Mouse (Mus musculus) heart, embryonic 11.5 days (tissue): ENCODE measurements at regions not wholly inside any gene's neighbourhood (a gene's known extent, or its start where the extent isn't known, plus 50 kb on each side); places are given as distances from the start of the nearest gene placed in this dataset.

ENCODE experiments used
- ATAC-seq: fragments of 200-750 bp; cut with Nextera tagmentation; replicated peaks from 2 replicates; pipeline ENCODE4 v1.8.0; 2017; ENCODE audit warnings: moderate library complexity; ENCODE audit not compliant: insufficient number of reproducible peaks, low FRiP score, low TSS enrichment
- H3K27ac ChIP-seq: fragments of 300-500 bp; sonication (generic); 2 replicates; pipeline ENCODE4 v1.5.1; 2014; ENCODE audit warnings: mild to moderate bottlenecking, low read depth, low read length
- H3K27me3 ChIP-seq: fragments of 300-500 bp; sonication (generic); 2 replicates; pipeline ENCODE4 v1.6.1; 2014; ENCODE audit warnings: mild to moderate bottlenecking, low read length, mixed read lengths; ENCODE audit not compliant: control insufficient read depth, insufficient read depth
- H3K36me3 ChIP-seq: fragments of 300-500 bp; sonication (generic); 2 replicates; pipeline ENCODE4 v1.6.1; 2014; ENCODE audit warnings: mild to moderate bottlenecking, low read length, moderate library complexity, mixed read lengths; ENCODE audit not compliant: control insufficient read depth, insufficient read depth
- H3K4me1 ChIP-seq: fragments of 300-500 bp; sonication (generic); 2 replicates; pipeline ENCODE4 v1.6.1; 2014; ENCODE audit warnings: low read length; ENCODE audit not compliant: control insufficient read depth, insufficient read depth
- H3K4me2 ChIP-seq: fragments of 300-500 bp; sonication (generic); 2 replicates; pipeline ENCODE4 v1.6.1; 2014; ENCODE audit warnings: mild to moderate bottlenecking, moderate library complexity
- H3K4me3 ChIP-seq: fragments of 300-500 bp; sonication (generic); 2 replicates; pipeline ENCODE4 v1.5.1; 2014; ENCODE audit warnings: low read depth, low read length
- H3K9ac ChIP-seq: fragments of 300-500 bp; sonication (generic); 2 replicates; pipeline ENCODE4 v1.6.1; 2014; ENCODE audit warnings: mild to moderate bottlenecking, low read depth, low read length, moderate library complexity
- H3K9me3 ChIP-seq: fragments of 300-500 bp; sonication (generic); replicated peaks from 2 replicates; pipeline ENCODE4 v1.6.1; 2016; ENCODE audit warnings: low read length; ENCODE audit not compliant: control insufficient read depth
- WGBS: fragments of 180-500 bp; shearing (Covaris S2); extraction: QIAGEN DNeasy Blood & Tissue Kit; methylation state at CpG from one replicate; pipeline ENCODE4 v1.1.7; 2014; ENCODE audit not compliant: insufficient replicate concordance; 5-methylcytosine and 5-hydroxymethylcytosine counted together

GRCm38 (mm10) chr2:50554031-50554430, 257.4 kb upstream of the Mmadhc start:
- ATAC-seq = no peak
- no peak overlapping the region for H3K4me2 ChIP-seq
- no peaks in the 10 kb centered on the region for H3K9me3 ChIP-seq
- no peaks in the 10 kb centered on the region for H3K36me3 ChIP-seq
- no peak overlapping the region for H3K9ac ChIP-seq
- no peak overlapping the region for H3K4me3 ChIP-seq
- H3K27me3 ChIP-seq = no peaks in the 10 kb centered on the region
- no peaks in the 10 kb centered on the region for H3K4me1 ChIP-seq
- H3K27ac ChIP-seq = no peak overlapping the region

- no peaks in the 10 kb centered on the region for H3K36me3 ChIP-seq
- 77% methylated on average over 2 of the region's 2 CpGs for WGBS
Observed at GRCm38 (mm10) chr2:50552437-50552836, 255.8 kb upstream of the Mmadhc start.

GRCm38 (mm10) chr2:50549871-50550270, 253.3 kb upstream of the Mmadhc start:
- Histone ChIP-seq H3K27me3 (no peaks in the 10 kb centered on the region), H3K9ac (no peak overlapping the region), H3K4me1 (no peaks in the 10 kb centered on the region), H3K27ac (no peak overlapping the region), H3K4me3 (no peak overlapping the region), H3K9me3 (no peaks in the 10 kb centered on the region), H3K4me2 (no peak overlapping the region), H3K36me3 (no peaks in the 10 kb centered on the region)
- WGBS = 62% methylated on average over 8 of the region's 8 CpGs
- no peak for ATAC-seq

More at GRCm38 (mm10) chr2:50552437-50552836, 255.8 kb upstream of the Mmadhc start:
- H3K4me1 ChIP-seq = no peaks in the 10 kb centered on the region
- no peak overlapping the region for H3K4me2 ChIP-seq
- H3K27ac ChIP-seq = no peak overlapping the region
- H3K9me3 ChIP-seq = no peaks in the 10 kb centered on the region
- H3K4me3 ChIP-seq = no peak overlapping the region
- H3K27me3 ChIP-seq = no peaks in the 10 kb centered on the region
- no peak overlapping the region for H3K9ac ChIP-seq
- no peak for ATAC-seq

GRCm38 (mm10) chr2:50539741-50540441, 243.3 kb upstream of the Mmadhc start:
- no peak overlapping the region for H3K27ac ChIP-seq

GRCm38 (mm10) chr2:50538068-50538467, 241.5 kb upstream of the Mmadhc start:
- Histone ChIP-seq H3K9ac (no peak overlapping the region), H3K36me3 (no peaks in the 10 kb centered on the region), H3K4me1 (no peaks in the 10 kb centered on the region), H3K9me3 (no peaks in the 10 kb centered on the region), H3K4me2 (no peak overlapping the region), H3K4me3 (no peak overlapping the region), H3K27ac (no peak overlapping the region), H3K27me3 (no peaks in the 10 kb centered on the region)
- WGBS = 84% methylated on average over 5 of the region's 5 CpGs
- ATAC-seq = no peak

More at GRCm38 (mm10) chr2:50539741-50540441, 243.3 kb upstream of the Mmadhc start:
- H3K9me3 ChIP-seq = no peaks in the 10 kb centered on the region
- 83% methylated on average over 2 of the region's 2 CpGs for WGBS
- ATAC-seq = no peak
- no peaks in the 10 kb centered on the region for H3K27me3 ChIP-seq
- H3K4me1 ChIP-seq = no peaks in the 10 kb centered on the region
- no peaks in the 10 kb centered on the region for H3K36me3 ChIP-seq
- H3K9ac ChIP-seq = no peak overlapping the region
- no peak overlapping the region for H3K4me3 ChIP-seq
- no peak overlapping the region for H3K4me2 ChIP-seq

- no peaks in the 10 kb centered on the region for H3K9me3 ChIP-seq
- H3K36me3 ChIP-seq = no peaks in the 10 kb centered on the region
- no peak for ATAC-seq
- no peak overlapping the region for H3K4me2 ChIP-seq
- no peak overlapping the region for H3K27ac ChIP-seq
- H3K9ac ChIP-seq = no peak overlapping the region
- H3K4me3 ChIP-seq = no peak overlapping the region
- H3K27me3 ChIP-seq = no peaks in the 10 kb centered on the region
- WGBS = 60% methylated on average over 4 of the region's 4 CpGs
- no peaks in the 10 kb centered on the region for H3K4me1 ChIP-seq
Observed at GRCm38 (mm10) chr2:50535085-50535878, 238.7 kb upstream of the Mmadhc start.

- Histone ChIP-seq H3K4me3 (no peak overlapping the region), H3K27me3 (no peaks in the 10 kb centered on the region), H3K9me3 (no peaks in the 10 kb centered on the region), H3K4me2 (no peak overlapping the region), H3K36me3 (no peaks in the 10 kb centered on the region), H3K9ac (no peak overlapping the region), H3K4me1 (no peaks in the 10 kb centered on the region), H3K27ac (no peak overlapping the region)
- ATAC-seq = no peak
- WGBS = 82% methylated on average over 2 of the region's 2 CpGs
Observed at GRCm38 (mm10) chr2:50533702-50534101, 237.1 kb upstream of the Mmadhc start.

- Histone ChIP-seq H3K4me1 (no peaks in the 10 kb centered on the region), H3K4me2 (no peak overlapping the region), H3K9me3 (no peaks in the 10 kb centered on the region), H3K27me3 (no peaks in the 10 kb centered on the region), H3K9ac (no peak overlapping the region), H3K36me3 (no peaks in the 10 kb centered on the region), H3K27ac (no peak overlapping the region), H3K4me3 (no peak overlapping the region)
- ATAC-seq = no peak
Observed at GRCm38 (mm10) chr2:50527425-50527824, 230.8 kb upstream of the Mmadhc start.
